Mouse (Mus musculus): ENCODE measurements around the gene Kdm4b.

Kdm4b gene

GRCm38 (mm10) chr17:56345364-56345763 is 19.5 kb downstream of the Kdm4b start:
- no peak for DNase-seq (ENCODE audit: low spot score)

DNA sequence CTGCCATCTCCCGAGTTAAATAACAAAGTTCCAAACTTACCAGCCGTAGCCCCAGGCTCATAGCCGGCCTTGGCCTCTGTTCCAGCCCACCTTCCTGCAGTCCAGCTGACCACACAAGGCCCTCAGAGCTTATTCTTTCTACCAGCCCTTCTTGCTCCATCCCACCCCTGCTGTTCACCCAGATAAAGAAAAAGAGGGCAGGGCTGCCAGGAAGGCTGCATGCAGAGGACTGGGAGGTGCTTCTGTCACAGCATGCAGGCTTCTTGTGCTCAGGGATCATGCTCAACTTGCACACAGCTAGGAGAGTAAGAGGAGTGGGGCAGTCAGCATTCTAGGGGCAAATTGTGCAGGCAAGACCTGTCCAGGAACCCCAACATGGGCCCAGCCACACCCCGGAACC is 22.3 kb downstream of the Kdm4b start:
- no peak for DNase-seq (ENCODE audit: low spot score)

GRCm38 (mm10) chr17:56348586-56348985 is 22.7 kb downstream of the Kdm4b start:
- DNase-seq (ENCODE audit: low spot score) = no peak

- peak; percentile 72 for DNase-seq (ENCODE audit: low spot score)
Observed at GRCm38 (mm10) chr17:56350694-56351093, 24.8 kb downstream of the Kdm4b start.

DNA sequence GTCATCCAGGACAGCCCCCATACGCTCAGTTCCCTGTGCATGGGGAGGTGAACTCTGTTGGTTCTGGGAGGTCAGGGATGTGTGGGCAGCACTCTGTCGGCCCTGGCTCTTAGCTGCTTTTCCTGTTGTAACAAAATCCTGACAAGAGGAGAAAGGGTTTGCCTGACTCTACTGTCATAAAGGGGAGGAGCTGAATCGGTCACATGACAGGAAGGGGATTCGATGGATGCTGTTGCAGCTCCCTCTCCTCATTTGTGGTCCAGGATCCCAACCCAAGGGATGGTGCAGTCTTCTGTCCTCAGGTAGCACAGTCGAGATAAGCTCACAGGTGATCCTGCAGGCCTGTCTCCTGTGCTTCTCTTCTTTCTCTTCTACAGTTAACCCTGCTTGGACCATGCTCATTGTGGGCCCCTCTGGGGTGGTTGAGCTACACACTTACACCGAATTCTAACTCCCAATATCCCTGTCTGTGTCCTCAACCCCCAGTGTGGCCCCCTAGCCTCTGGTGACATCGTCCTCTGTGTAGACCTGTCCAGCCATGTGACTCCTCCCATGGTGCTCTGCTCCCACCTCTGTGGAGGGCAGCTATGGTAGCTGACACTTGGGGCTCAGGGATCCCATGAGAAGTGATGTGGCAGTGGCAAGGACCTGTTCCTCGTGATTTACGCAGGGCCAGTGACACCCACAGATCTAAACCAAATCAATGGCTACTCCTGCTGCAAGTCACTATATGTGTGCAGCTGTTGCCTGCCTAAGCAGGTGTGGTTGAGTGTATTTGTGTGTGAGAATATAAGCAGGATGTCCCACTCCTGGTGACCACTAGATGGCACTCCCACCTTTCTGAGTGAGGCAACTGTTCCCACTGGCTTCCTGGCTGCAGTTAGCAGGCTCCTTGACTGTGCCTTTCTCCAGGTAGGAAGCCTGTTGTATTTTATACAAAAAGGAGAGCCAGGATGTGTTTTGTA is 31.3 kb downstream of the Kdm4b start:
- peak; percentile 57 for DNase-seq (ENCODE audit: low spot score)

DNA sequence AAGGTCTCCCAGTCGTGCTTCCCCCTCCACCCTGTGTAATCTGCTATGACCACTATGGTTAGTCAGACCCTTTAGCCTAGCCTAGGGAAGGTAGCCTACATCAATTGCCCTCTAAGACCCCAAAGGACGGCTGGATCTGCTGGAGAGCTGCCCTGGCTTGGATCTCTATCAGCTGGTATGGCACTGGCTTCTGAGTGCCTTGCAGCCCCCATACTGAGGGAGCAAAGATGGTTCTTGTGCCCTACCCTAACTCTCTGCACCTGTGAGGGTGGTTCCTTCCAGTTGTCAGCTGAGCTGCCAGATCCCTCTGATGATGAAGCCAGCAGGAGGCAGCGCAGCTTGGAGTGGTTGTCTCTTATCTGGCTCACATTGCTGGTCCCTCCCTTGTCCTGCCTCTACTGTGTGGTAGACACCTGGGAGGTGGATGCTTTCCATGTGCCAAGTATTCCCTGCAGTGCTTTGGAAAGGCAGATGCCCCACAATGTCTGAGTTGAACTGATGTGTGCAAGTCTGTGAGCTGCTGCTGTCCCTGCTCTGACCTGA is 33.4 kb downstream of the Kdm4b start:
- DNase-seq (ENCODE audit: low spot score) = no peak

- DNase-seq (ENCODE audit: low spot score) = no peak
Observed at GRCm38 (mm10) chr17:56359864-56360263, 34.0 kb downstream of the Kdm4b start.

DNA sequence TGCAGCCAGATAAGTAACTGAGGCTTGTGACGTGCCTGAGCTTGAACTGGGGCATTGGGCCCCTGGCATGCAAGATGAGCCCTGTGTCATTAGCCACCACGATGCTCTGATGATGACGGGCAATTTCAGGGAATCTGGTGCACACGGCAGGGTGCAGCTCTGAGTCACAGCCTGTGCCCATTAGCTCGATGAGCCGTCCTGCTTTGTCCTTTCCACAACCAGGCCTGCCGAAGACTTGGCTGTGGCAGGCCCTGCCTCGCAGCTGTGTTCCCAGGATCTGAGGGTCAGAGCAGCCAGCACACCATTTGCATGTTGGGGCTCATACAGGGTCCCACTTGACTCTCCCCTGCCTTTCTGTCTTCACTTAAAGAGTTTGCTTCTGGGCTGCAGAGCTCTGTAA is 34.6 kb downstream of the Kdm4b start:
- no peak for DNase-seq (ENCODE audit: low spot score)

DNA sequence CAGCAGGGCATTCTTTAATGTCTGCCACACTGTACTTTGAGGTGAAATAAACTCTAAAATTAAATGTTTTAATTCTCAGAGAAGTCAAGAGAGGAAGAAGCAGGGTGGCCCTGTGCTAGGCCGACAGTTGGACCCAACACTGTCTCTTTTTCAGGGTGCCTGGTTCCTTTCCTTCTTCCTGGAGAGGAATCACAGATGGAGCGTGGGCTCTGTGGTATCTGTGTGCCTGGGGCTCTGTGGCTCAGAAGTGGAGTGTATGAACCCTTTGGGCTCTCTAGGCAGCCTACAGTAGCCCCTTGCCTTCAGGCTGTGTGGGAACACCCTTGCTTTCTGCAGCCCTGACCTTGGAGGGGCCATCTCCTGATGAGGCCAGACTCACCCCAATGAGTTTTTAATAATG is 35.7 kb downstream of the Kdm4b start:
- DNase-seq (ENCODE audit: low spot score) = no peak

DNA sequence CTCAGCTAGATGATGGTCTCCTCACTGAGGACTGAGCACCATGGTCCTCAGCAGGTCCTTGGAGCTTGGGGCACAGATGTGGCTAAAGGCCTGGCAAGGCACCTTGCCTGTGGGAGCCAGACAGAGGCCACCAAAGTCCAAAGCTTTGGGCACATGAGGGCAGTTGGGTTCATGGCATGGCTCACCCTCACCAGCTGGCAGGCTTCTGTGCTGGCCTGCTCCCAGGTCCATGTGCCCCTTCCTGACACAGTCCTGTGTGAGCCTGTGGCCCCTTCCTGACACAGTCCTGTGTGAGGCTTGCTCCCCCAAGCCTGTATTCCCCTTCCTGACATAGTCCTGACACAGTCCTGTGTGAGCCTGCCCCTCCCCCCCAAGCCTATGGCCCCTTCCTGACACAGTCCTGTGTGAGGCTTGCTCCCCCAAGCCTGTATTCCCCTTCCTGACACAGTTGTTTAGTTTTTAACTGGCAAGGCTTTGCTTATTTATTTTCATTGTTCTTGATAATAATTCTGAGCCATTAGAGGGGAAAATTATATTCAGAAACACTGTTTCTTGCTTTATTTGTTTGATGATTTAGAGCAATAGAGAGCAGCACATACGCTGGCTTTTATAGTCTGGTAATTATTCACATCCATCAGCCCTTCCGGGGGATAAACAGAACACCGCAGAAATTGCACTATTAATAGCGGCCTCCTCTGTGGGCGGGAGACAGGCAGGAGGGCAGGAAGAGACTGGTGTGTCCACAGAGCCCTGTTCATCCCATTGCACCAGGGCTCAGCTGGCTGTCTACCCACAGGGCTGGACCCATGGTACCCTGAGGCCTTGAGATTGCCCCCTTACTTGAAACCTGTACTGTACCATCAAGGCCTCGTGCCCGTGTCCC is 40.2 kb downstream of the Kdm4b start:
- DNase-seq (ENCODE audit: low spot score) = no peak

- no peak for DNase-seq (ENCODE audit: low spot score)
Observed at GRCm38 (mm10) chr17:56368291-56368790, 42.5 kb downstream of the Kdm4b start.

DNA sequence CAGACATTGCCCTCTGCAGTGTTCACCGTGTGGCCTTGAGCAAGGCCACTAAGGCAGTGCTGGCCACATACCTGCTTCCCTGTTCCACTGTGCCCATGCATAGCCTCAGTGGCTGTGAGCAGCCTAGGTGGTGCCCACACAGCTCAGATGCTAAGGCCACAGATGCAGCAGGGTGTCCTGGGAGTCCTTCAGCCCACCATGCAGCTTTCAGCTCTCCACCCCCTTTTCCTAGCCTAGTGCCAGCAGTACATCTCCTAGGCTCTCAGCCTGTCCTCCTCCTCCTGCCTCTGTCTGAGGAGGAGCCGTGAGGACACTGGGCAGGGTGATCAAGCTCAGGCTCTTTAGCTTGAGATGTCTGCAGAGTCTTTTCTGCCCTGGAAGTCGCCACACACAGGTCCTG is 44.2 kb downstream of the Kdm4b start:
- no peak for DNase-seq (ENCODE audit: low spot score)

DNA sequence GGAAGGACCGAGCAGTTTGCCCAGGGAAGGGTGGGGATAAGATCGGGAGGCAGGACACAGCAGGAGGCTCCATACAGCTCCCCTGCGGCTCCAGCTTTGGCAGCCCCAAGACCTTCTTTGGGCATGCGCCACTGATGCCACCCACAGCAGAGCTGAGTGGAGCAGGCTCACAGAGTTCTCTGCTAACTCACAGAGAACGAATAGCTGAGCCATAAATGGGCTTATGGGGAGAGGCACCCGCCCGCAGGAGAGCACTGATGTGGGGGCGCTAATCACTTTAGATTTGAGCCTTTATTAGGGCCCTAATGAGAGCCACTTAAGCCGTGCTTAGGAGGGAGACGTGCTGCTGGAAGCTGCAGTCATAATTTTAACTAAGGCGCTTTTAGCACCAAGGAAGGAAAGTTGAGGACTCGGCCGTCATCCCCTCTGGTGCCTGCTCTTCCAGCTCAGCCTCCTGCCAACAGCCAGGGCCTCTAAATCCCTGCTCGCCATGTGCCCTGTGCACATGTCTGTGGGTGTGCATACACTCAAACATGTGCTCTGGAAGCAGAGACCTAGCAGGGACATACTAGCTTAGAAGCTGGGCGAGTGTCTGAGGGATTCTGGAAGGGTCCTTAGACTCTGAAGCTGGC is 45.3 kb downstream of the Kdm4b start:
- no peak for DNase-seq (ENCODE audit: low spot score)

DNA sequence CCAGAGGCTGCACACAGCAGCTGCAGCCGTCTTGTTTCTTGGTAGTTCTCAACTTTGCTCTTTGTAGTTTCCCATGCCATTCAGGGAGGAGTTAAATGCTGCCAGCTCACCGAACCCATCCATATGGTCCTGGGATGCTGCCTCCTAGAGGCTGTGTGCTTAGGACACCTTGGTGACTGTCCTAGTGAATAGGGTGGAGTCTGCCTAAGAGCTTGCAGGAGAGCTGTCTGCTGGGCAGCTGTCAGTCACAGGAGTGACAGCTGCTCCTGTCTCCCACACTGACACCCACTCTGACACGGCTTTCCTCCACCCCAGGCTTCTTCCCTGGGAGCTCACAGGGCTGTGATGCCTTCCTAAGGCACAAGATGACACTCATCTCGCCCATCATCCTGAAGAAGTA is 46.2 kb downstream of the Kdm4b start:
- no peak for DNase-seq (ENCODE audit: low spot score)

DNA sequence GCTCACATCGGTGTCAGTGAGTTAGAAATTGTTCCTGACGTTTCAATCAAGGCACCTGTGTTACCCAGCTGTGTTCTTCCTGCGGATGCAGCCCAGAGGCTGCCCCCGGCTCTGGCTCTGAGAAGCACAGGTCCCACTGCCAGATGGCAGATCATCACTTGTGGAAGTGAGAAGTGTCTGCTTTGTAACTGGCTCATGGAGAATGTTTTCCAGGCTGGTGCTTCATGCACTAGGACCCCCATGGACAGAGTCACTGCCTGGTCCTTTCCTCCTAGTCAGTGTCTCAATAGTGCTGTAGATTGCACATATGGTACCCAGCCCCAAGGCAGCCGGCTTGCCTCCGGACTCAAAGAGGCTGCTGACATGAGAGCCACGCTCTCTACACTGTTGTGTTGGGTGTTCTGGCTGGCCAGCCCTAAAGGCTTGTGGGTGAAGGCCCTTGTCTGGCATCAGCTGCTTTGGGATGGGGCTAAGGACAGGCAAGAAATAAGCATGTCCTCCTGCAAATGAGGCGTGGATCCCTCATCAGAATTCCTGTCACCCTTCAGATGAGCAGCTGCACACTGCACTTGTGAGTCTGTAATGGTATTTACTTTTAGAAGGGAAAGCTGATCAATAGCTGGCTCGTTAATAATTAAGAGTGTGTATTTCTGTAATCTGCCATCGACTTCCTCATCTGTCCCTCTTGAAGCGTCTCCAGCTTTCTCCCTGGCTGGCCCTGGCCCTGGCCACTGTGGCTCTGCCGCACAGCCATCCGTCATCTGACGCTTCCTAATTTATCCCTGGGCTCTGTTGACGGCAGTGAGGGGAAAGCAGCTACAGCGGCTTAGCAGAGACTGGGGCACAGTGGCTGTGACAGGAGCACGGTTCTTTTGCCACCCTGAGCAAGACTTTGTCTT is 47.5 kb downstream of the Kdm4b start:
- DNase-seq (ENCODE audit: low spot score) = no peak

DNA sequence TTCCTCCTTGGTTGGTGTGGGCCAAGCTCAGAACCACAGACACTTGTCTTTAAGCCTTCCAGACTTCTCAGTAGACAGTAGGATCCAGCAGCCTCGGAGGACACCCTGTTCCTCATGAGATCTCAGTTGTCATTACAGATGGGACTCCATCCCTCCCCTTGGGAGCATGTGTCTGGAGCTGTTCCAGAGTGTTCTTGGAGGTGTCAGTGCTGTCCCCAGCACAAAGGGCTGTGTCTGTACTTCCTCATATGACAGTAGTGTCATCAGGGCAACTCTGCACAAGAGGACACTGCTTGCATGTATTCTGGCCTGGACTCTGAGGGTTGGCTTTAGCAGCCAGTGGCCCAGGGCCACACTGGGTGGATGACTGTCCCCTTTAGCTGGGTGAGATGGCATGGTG is 49.0 kb downstream of the Kdm4b start:
- DNase-seq (ENCODE audit: low spot score) = no peak

DNA sequence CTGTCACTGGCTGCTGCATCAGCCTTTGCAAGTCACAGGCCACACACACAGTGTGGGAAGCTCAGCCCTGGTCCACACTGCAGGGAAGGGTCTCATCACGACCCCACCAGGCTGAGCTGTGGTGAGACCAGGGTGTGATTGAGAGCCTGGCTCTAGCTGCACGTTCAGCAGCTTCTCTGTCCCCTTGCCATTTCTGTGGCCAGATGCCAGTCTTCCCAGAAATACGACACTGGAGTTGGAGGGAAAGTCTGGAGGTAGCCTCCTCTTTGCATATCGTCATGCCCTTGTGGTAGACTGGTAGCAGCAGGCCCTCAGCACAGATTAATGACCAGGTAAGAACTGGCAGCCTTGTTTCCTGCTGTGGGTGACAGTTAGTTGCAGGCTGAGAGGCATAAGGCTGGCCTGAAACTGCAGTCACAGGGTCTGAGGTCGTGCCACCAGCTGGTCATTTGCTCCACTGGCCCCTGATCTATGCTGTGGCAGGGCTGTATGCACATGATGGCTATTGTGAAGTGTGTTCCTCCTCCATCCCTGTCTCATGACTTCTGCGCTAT is 53.5 kb downstream of the Kdm4b start:
- no peak for DNase-seq (ENCODE audit: low spot score)

GRCm38 (mm10) chr17:56380286-56380685 is 54.4 kb downstream of the Kdm4b start:
- DNase-seq (ENCODE audit: low spot score) = no peak

DNA sequence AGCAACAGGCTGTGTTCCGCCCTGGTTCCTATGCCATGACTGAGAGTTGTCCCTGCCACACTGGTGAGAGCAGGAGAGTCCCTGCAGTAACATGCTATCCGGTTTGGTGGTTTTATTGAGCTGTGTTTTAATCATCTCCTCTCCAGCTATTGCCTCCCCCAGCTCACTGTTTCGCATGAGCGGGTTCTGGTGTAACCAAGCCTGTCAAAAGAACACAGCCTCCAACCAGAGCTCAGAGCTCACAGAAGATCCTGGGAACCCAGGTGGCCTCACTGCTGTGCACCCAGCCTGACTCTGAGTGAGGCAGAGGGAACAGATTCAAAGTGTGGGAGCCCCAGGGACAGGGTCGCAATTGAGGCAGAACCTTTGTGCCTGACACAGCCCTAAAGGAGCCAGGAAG is 55.3 kb downstream of the Kdm4b start:
- DNase-seq (ENCODE audit: low spot score) = no peak

GRCm38 (mm10) chr17:56382997-56383396 is 57.1 kb downstream of the Kdm4b start:
- no peak for DNase-seq (ENCODE audit: low spot score)

DNA sequence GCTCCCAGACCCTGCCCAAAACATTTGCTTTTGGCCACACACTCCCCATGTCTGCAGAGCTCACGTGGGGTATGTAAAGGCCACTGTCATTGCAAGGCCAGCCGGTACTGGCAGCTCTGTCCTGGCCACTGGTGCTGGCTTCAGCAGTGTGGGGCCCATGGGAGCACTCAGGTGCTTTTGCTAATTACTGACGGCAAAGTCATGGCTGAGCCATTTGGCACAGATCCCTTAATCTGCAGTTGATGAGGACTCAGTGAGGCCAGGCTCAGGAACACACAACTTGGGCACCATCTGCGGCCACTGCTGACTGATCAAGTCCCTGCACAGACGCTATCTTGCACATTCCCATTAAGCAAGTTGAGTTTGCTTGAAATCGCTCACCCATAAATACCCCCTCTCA is 59.0 kb downstream of the Kdm4b start:
- no peak for DNase-seq (ENCODE audit: low spot score)

Measured in ovary, postnatal 36 days (tissue).